Mouse (Mus musculus) intestine, embryonic 16.5 days (tissue): ENCODE results near the gene Krt19. TPM values are rescaled to one million over a fixed set of nuclear protein-coding genes. Genes with fewer than 3 reads are reported as not detected.

ENCODE experiments used
- ATAC-seq: fragments of 200-750 bp; cut with Nextera tagmentation; 2 replicates; pipeline ENCODE4 v1.8.0; 2017; ENCODE audit warnings: moderate TSS enrichment, moderate library complexity
- H3K27ac ChIP-seq: fragments of 300-500 bp; sonication (generic); 2 replicates; pipeline ENCODE4 v1.5.1; 2014; ENCODE audit warnings: mild to moderate bottlenecking, low read length
- H3K27me3 ChIP-seq: fragments of 300-500 bp; sonication (generic); replicated peaks from 2 replicates; pipeline ENCODE4 v1.6.1; 2014; ENCODE audit warnings: low read length, control low read depth, mixed read lengths; ENCODE audit not compliant: control insufficient read depth, insufficient read depth
- H3K36me3 ChIP-seq: fragments of 300-500 bp; sonication (generic); 2 replicates; pipeline ENCODE4 v1.6.1; 2014; ENCODE audit warnings: low read length, control low read depth; ENCODE audit not compliant: control insufficient read depth, insufficient read depth
- H3K4me1 ChIP-seq: fragments of 300-500 bp; sonication (generic); 2 replicates; pipeline ENCODE4 v1.6.1; 2014; ENCODE audit warnings: low read length, control low read depth, mixed read lengths; ENCODE audit not compliant: control insufficient read depth, insufficient read depth
- H3K4me2 ChIP-seq: fragments of 300-500 bp; sonication (generic); 2 replicates; pipeline ENCODE4 v1.6.1; 2014; ENCODE audit warnings: low read depth, low read length, control low read depth
- H3K4me3 ChIP-seq: fragments of 300-500 bp; sonication (generic); 2 replicates; pipeline ENCODE4 v1.5.1; 2014; ENCODE audit warnings: mild to moderate bottlenecking, low read length
- H3K9ac ChIP-seq: fragments of 300-500 bp; sonication (generic); 2 replicates; pipeline ENCODE4 v1.6.1; 2014; ENCODE audit warnings: low read depth, low read length
- H3K9me3 ChIP-seq: fragments of 300-500 bp; sonication (generic); 2 replicates; pipeline ENCODE4 v1.6.1; 2016; ENCODE audit warnings: low read length, control low read depth; ENCODE audit not compliant: control insufficient read depth
- WGBS: fragments of 180-500 bp; shearing (Covaris S2); extraction: QIAGEN DNeasy Blood & Tissue Kit; methylation state at CpG from one replicate; pipeline ENCODE4 v1.1.7; 2014; 5-methylcytosine and 5-hydroxymethylcytosine counted together
- polyA plus RNA-seq: library from polyadenylated mRNA; unstranded; fragments of >200 nt; fragmentation: Nextera tagmentation; extraction: Ambion mirVana; gene quantifications from 2 replicates; pipeline ENCODE4 v1.2.1, GENCODE M21; 2015

Krt19 gene
- polyA plus RNA-seq, 1 experiment from 2014 or later, result 955 TPM

GRCm38 (mm10) chr11:100140966-100141365 is 7.5 kb downstream of the Krt19 start:
- 63% methylated on average over 21 of the region's 21 CpGs for WGBS
- H3K27ac ChIP-seq, result peak overlapping the region; percentile 81
- no peak for ATAC-seq
- 0 out of 2 replicates have a peak, but pooled peaks cover 5% of the 10 kb centered on the region for H3K27me3 ChIP-seq
- H3K4me3 ChIP-seq, result peak overlapping the region; percentile 9; the same call in 1 of the 2 replicates
- H3K36me3 ChIP-seq, result no peaks in the 10 kb centered on the region
- 0 out of 2 replicates have a peak overlapping the region, but pooled peaks have one; percentile 30 for H3K9ac ChIP-seq
- peak overlapping the region; percentile 26 for H3K4me2 ChIP-seq
- H3K4me1 ChIP-seq, result peaks cover 24% of the 10 kb centered on the region
- no peaks in the 10 kb centered on the region for H3K9me3 ChIP-seq

- no peak overlapping the region for H3K4me2 ChIP-seq
- H3K9ac ChIP-seq, result peak overlapping the region; percentile 45
Observed at GRCm38 (mm10) chr11:100139391-100139790, 9.1 kb downstream of the Krt19 start.

GRCm38 (mm10) chr11:100138809-100139208 is 9.7 kb downstream of the Krt19 start:
- peak overlapping the region; percentile 81 for H3K27ac ChIP-seq
- peak; percentile 87 for ATAC-seq

More at GRCm38 (mm10) chr11:100139391-100139790, 9.1 kb downstream of the Krt19 start:
- no peaks in the 10 kb centered on the region for H3K36me3 ChIP-seq
- H3K4me1 ChIP-seq, result peaks cover 24% of the 10 kb centered on the region
- WGBS, result 33% methylated on average over 2 of the region's 2 CpGs
- no peak overlapping the region for H3K4me3 ChIP-seq
- no peaks in the 10 kb centered on the region for H3K27me3 ChIP-seq
- ATAC-seq, result peak; percentile 75
- no peaks in the 10 kb centered on the region for H3K9me3 ChIP-seq
- peak overlapping the region; percentile 81 for H3K27ac ChIP-seq

GRCm38 (mm10) chr11:100137693-100138092 is 10.8 kb downstream of the Krt19 start:
- H3K9me3 ChIP-seq, result no peaks in the 10 kb centered on the region
- peaks cover 24% of the 10 kb centered on the region for H3K4me1 ChIP-seq
- peak; percentile 32 for ATAC-seq
- no peaks in the 10 kb centered on the region for H3K27me3 ChIP-seq
- H3K36me3 ChIP-seq, result no peaks in the 10 kb centered on the region
- H3K27ac ChIP-seq, result peak overlapping the region; percentile 52
- H3K9ac ChIP-seq, result no peak overlapping the region
- 22% methylated on average over 5 of the region's 5 CpGs for WGBS
- H3K4me3 ChIP-seq, result no peak overlapping the region
- H3K4me2 ChIP-seq, result no peak overlapping the region

More at GRCm38 (mm10) chr11:100138809-100139208, 9.7 kb downstream of the Krt19 start:
- no peak overlapping the region for H3K4me3 ChIP-seq
- peaks cover 24% of the 10 kb centered on the region for H3K4me1 ChIP-seq
- no peak overlapping the region for H3K4me2 ChIP-seq
- H3K36me3 ChIP-seq, result no peaks in the 10 kb centered on the region
- 40% methylated on average over 7 of the region's 7 CpGs for WGBS
- no peaks in the 10 kb centered on the region for H3K27me3 ChIP-seq
- no peaks in the 10 kb centered on the region for H3K9me3 ChIP-seq
- H3K9ac ChIP-seq, result no peak overlapping the region

GRCm38 (mm10) chr11:100136559-100136958 is 11.9 kb downstream of the Krt19 start:
- Histone ChIP-seq H3K4me3 (no peak overlapping the region), H3K27me3 (no peaks in the 10 kb centered on the region), H3K4me2 (no peak overlapping the region), H3K9ac (no peak overlapping the region), H3K27ac (no peak overlapping the region), H3K9me3 (no peaks in the 10 kb centered on the region), H3K36me3 (no peaks in the 10 kb centered on the region), H3K4me1 (peaks cover 24% of the 10 kb centered on the region)
- WGBS, result 23% methylated on average over 5 of the region's 5 CpGs
- ATAC-seq, result no peak

GRCm38 (mm10) chr11:100135731-100136130 is 12.7 kb downstream of the Krt19 start, which contains the start of gene Krt15:
Gene Krt15 (minus strand): TSS chr11:100135928.
- Histone ChIP-seq H3K27me3 (no peaks in the 10 kb centered on the region), H3K9ac (no peak within 1 kb of the TSS), H3K4me3 (no peak within 1 kb of the TSS), H3K36me3 (no peaks in the 10 kb centered on the region), H3K4me1 (peaks cover 19% of the 10 kb centered on the region), H3K27ac (no peak within 1 kb of the TSS), H3K4me2 (no peak within 1 kb of the TSS), H3K9me3 (no peaks in the 10 kb centered on the region)
- 49% methylated on average over 7 of the region's 7 CpGs for WGBS
- ATAC-seq, result no peak

- H3K4me3 ChIP-seq, result no peak overlapping the region
- 0 out of 2 replicates have a peak, but pooled peaks cover 2% of the 10 kb centered on the region for H3K4me1 ChIP-seq
- no peak overlapping the region for H3K27ac ChIP-seq
- no peaks in the 10 kb centered on the region for H3K27me3 ChIP-seq
- no peak for ATAC-seq
- no peaks in the 10 kb centered on the region for H3K9me3 ChIP-seq
- no peak overlapping the region for H3K4me2 ChIP-seq
- no peak overlapping the region for H3K9ac ChIP-seq
- no peaks in the 10 kb centered on the region for H3K36me3 ChIP-seq
- 82% methylated on average over 7 of the region's 7 CpGs for WGBS
Observed at GRCm38 (mm10) chr11:100124901-100125300, 23.6 kb downstream of the Krt19 start.

GRCm38 (mm10) chr11:100121466-100121865 is 27.0 kb downstream of the Krt19 start, which contains the start of gene Krt13:
Gene Krt13 (minus strand): TSS chr11:100121566.
- ATAC-seq, result no peak
- 71% methylated on average over 3 of the region's 3 CpGs for WGBS
- H3K4me2 ChIP-seq, result no peak within 1 kb of the TSS
- H3K9me3 ChIP-seq, result no peaks in the 10 kb centered on the region
- H3K4me1 ChIP-seq, result no peaks in the 10 kb centered on the region
- H3K27ac ChIP-seq, result no peak within 1 kb of the TSS
- no peaks in the 10 kb centered on the region for H3K27me3 ChIP-seq
- H3K9ac ChIP-seq, result no peak within 1 kb of the TSS
- no peaks in the 10 kb centered on the region for H3K36me3 ChIP-seq
- H3K4me3 ChIP-seq, result no peak within 1 kb of the TSS

GRCm38 (mm10) chr11:100120331-100120730 is 28.1 kb downstream of the Krt19 start:
- H3K9me3 ChIP-seq, result no peaks in the 10 kb centered on the region
- ATAC-seq, result no peak
- H3K9ac ChIP-seq, result no peak overlapping the region
- no peaks in the 10 kb centered on the region for H3K4me1 ChIP-seq
- no peak overlapping the region for H3K27ac ChIP-seq
- no peak overlapping the region for H3K4me3 ChIP-seq
- no peaks in the 10 kb centered on the region for H3K27me3 ChIP-seq
- H3K4me2 ChIP-seq, result no peak overlapping the region
- 74% methylated on average over 5 of the region's 5 CpGs for WGBS
- no peaks in the 10 kb centered on the region for H3K36me3 ChIP-seq

GRCm38 (mm10) chr11:100113742-100114029 is 34.8 kb downstream of the Krt19 start:
- Histone ChIP-seq H3K9ac (no peak overlapping the region), H3K4me3 (no peak overlapping the region), H3K4me2 (no peak overlapping the region), H3K27ac (no peak overlapping the region), H3K27me3 (no peaks in the 10 kb centered on the region), H3K9me3 (no peaks in the 10 kb centered on the region), H3K4me1 (peaks cover 3% of the 10 kb centered on the region; the same call in 1 of the 2 replicates), H3K36me3 (no peaks in the 10 kb centered on the region)
- ATAC-seq, result peak; percentile 82
- WGBS, result 70% methylated on average over 2 of the region's 2 CpGs
